Mouse (Mus musculus) lung, postnatal 0 days (tissue): Measurements from ENCODE around the gene Kcnk15. TPM values are rescaled to one million over a fixed set of nuclear protein-coding genes. Genes with fewer than 3 reads are reported as not detected.

ENCODE experiments used
- ATAC-seq: fragments of 200-750 bp; cut with Nextera tagmentation; 2 replicates; pipeline ENCODE4 v1.8.0; 2017; ENCODE audit warnings: moderate library complexity
- DNase-seq: peaks from one replicate; pipeline ENCODE4 v3.0.0-alpha.2; 2016; ENCODE audit warnings: low spot score
- H3K27ac ChIP-seq: fragments of 300-500 bp; sonication (generic); 2 replicates; pipeline ENCODE4 v1.5.1; 2014; ENCODE audit warnings: antibody characterized with exemption, mild to moderate bottlenecking, low read length, mixed read lengths
- H3K27me3 ChIP-seq: fragments of 300-500 bp; sonication (generic); replicated peaks from 2 replicates; pipeline ENCODE4 v1.6.1; 2014; ENCODE audit warnings: low read length, mixed read lengths; ENCODE audit not compliant: insufficient read depth
- H3K36me3 ChIP-seq: fragments of 300-500 bp; sonication (generic); 2 replicates; pipeline ENCODE4 v1.6.1; 2014; ENCODE audit warnings: low read length, mixed read lengths; ENCODE audit not compliant: insufficient read depth
- H3K4me1 ChIP-seq: fragments of 300-500 bp; sonication (generic); 2 replicates; pipeline ENCODE4 v1.6.1; 2014; ENCODE audit warnings: antibody characterized with exemption, low read depth, low read length, mixed read lengths; ENCODE audit not compliant: insufficient read depth
- H3K4me2 ChIP-seq: fragments of 300-500 bp; sonication (generic); replicated peaks from 2 replicates; pipeline ENCODE4 v1.6.1; 2014; ENCODE audit warnings: low read depth, mild to moderate bottlenecking, low read length, moderate library complexity, mixed read lengths
- H3K4me3 ChIP-seq: fragments of 300-500 bp; sonication (generic); 2 replicates; pipeline ENCODE4 v1.5.1; 2014; ENCODE audit warnings: low read depth, low read length
- H3K9ac ChIP-seq: fragments of 300-500 bp; sonication (generic); replicated peaks from 2 replicates; pipeline ENCODE4 v1.6.1; 2014; ENCODE audit warnings: low read depth, mild to moderate bottlenecking
- H3K9me3 ChIP-seq: fragments of 300-500 bp; sonication (generic); 2 replicates; pipeline ENCODE4 v1.6.1; 2016; ENCODE audit warnings: low read length, mixed read lengths
- CTCF ChIP-seq: IDR thresholded peaks from 2 replicates; pipeline ENCODE4 v1.5.1; 2016; ENCODE audit warnings: antibody characterized with exemption, mild to moderate bottlenecking
- EP300 ChIP-seq: IDR thresholded peaks from 2 replicates; pipeline ENCODE4 v1.6.1; 2016; ENCODE audit warnings: antibody characterized with exemption, mild to moderate bottlenecking, control low read depth
- WGBS: fragments of 180-500 bp; shearing (Covaris S2); extraction: QIAGEN DNeasy Blood & Tissue Kit; methylation state at CpG from one replicate; pipeline ENCODE4 v1.1.7; 2014; 5-methylcytosine and 5-hydroxymethylcytosine counted together
- polyA plus RNA-seq: library from polyadenylated mRNA; unstranded; fragments of >200 nt; fragmentation: Nextera tagmentation; extraction: Ambion mirVana; gene quantifications from 2 replicates; pipeline ENCODE4 v1.2.1, GENCODE M21; 2015

Kcnk15 gene
- polyA plus RNA-seq, 1 experiment from 2014 or later: not detected

DNA sequence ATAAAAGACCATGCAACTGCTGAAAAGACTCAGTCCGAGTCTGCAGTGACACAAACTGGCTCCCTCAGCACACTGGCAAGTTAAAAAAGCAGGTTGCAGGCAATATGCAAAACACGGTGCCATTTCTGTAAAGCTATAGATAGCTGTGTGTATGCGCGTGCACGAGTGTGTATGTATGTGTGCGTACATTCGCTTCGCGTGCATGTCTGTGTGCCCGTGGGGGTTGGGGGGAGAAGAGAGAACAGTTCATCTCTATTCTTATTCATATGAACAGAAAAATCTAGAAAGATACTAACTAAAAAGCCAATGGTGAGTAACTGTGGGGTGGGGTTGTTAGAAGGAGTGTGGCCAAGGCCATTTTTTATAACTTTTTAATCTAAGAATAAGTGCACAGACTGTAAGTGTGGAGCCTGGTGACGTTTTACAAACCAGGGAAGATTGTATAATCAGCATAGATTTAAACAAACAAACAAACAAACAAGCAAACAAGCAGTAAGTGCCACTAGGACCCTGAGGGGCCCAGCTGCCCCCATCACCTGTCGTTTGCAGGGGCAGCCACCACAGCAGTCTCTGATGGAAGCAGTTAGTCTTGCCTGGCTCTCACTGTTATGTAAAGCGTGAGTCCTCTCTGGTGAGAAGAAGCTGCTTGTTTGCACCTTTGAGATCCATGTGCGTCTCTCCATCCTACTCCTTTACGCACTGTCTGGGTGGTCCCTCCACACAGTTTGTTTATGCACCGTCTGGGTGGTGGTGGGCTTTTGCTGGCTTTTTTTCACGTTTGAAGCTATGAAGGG is 29.6 kb downstream of the Kcnk15 start:
- no peak overlapping the region for H3K4me3 ChIP-seq
- 61% methylated on average over 17 of the region's 17 CpGs for WGBS
- ATAC-seq (no peak), DNase-seq (no peak)
- no peaks in the 10 kb centered on the region for H3K4me1 ChIP-seq
- no peak overlapping the region for H3K9ac ChIP-seq
- no peaks in the 10 kb centered on the region for H3K27me3 ChIP-seq
- no peaks in the 10 kb centered on the region for H3K36me3 ChIP-seq
- H3K9me3 ChIP-seq: no peaks in the 10 kb centered on the region
- H3K27ac ChIP-seq: no peak overlapping the region
- TF ChIP-seq EP300 (no peak), CTCF (no peak)
- no peak overlapping the region for H3K4me2 ChIP-seq

DNA sequence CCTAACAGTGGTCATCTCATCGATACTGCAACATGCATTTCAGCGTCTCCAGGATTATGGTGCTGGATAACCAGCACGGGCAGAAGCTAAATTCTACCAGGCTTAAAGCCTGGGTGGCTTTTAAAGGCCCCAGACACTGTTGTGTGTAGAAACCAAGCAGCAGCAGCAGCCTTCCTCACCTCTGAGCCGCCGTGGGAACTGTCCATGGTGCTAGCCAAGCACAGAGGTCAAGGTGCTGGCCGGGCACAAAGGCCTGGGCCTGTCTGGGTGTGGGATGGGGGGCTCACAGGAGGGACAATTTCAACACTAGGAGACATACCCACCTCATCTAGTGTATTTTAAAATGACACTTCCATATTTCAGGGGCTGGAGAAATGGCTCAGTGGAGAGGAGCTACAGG is 36.0 kb downstream of the Kcnk15 start:
- WGBS: 20% methylated on average over 6 of the region's 6 CpGs
- H3K9me3 ChIP-seq: no peaks in the 10 kb centered on the region
- no peak overlapping the region for H3K4me3 ChIP-seq
- no peak for ATAC-seq
- no peaks in the 10 kb centered on the region for H3K27me3 ChIP-seq
- TF ChIP-seq CTCF (no peak), EP300 (no peak)
- H3K4me2 ChIP-seq: no peak overlapping the region
- H3K4me1 ChIP-seq: no peaks in the 10 kb centered on the region
- no peak overlapping the region for H3K9ac ChIP-seq
- H3K36me3 ChIP-seq: no peaks in the 10 kb centered on the region
- DNase-seq: no peak
- no peak overlapping the region for H3K27ac ChIP-seq

DNA sequence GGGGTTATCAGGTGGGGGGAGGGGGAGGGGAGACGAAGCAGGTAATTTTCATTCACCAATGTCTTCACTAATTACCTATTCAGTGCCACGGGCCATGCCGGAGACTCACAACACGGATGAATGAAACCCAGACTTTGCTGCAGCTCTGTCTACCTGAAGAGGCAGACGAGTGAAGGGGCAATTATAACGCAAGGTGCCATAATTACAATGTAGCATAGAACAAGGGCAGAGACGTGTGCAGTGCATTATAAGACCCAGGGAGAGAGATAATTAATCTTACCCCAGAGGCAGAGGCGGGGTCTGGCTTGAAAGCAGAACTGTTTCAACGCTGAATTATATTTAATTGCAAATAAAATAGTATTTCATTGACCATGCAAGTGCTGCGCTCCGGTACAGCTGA is 37.1 kb downstream of the Kcnk15 start:
- no peak overlapping the region for H3K9ac ChIP-seq
- H3K27me3 ChIP-seq: no peaks in the 10 kb centered on the region
- 70% methylated on average over 11 of the region's 11 CpGs for WGBS
- no peaks in the 10 kb centered on the region for H3K36me3 ChIP-seq
- no peaks in the 10 kb centered on the region for H3K4me1 ChIP-seq
- no peak overlapping the region for H3K4me3 ChIP-seq
- TF ChIP-seq CTCF (no peak), EP300 (no peak)
- no peak overlapping the region for H3K4me2 ChIP-seq
- H3K27ac ChIP-seq: no peak overlapping the region
- DNase-seq (no peak), ATAC-seq (no peak)
- H3K9me3 ChIP-seq: no peaks in the 10 kb centered on the region

DNA sequence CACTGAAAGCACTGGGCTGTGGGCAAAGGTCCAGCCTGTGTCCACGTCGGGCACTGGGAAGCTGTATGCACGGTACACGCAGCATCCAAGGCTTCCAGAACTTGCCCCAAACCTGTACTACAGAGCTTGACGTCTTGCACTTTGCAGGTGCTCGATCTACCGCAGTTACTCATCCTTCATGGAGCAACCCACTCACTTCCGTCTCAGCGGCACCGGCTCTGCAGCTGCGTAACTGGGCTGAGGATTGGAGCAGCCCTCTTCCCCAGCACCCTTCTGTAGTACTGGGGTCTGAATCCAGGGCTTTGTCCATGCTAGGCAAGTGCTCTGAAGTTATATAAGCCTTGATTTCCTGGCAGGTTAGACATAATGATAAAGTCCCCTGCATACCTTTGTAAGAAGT is 37.8 kb downstream of the Kcnk15 start:
- WGBS: 81% methylated on average over 11 of the region's 11 CpGs

DNA sequence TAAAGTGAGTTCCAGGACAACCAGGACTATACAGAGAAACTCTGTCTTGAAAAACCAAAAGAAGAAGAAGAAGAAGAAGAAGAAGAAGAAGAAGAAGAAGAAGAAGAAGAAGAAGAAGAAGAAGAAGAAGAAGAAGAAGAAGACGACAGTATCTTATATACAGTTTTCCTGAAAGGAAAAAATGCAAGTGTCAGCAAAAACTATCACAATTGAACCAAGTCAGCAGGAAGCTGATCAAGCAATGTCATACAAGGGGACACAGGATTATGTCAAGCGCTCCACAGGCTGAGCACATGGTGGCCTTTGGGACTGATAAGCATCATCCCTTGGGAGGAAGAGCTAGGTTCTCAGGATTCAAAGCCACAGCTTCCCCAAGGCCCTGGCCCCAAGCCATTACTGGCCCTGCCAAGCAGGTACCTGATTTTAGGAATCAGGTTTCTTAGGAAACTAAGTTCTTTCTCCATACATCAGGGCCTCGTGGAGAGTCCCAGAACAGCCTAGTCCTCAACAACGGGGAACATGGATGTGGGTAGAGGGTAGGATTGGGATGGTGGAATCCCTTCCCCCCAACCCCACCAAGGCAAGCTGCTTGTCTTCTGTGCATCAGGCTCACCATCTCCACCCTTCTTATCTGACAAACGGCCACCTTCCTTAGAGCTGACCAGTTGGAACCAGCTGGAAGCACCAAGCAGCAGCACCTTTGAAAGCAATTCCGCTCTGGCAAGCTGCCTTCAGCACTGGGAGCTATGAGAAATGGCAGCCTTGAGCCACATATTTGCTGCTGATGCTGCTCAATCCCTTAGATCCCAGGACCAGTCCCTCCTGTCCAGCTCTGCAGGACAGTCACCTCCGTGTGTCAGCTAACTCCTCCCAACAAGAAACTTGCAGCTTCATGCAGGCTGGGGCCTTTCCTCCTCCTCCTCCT is 40.3 kb downstream of the Kcnk15 start:
- 57% methylated on average over 7 of the region's 7 CpGs for WGBS
- H3K9ac ChIP-seq: no peak overlapping the region
- no peak overlapping the region for H3K4me3 ChIP-seq
- no peak overlapping the region for H3K27ac ChIP-seq
- no peaks in the 10 kb centered on the region for H3K36me3 ChIP-seq
- DNase-seq (no peak), ATAC-seq (no peak)
- no peaks in the 10 kb centered on the region for H3K9me3 ChIP-seq
- no peak overlapping the region for H3K4me2 ChIP-seq
- H3K27me3 ChIP-seq: no peaks in the 10 kb centered on the region
- TF ChIP-seq EP300: no peak
- TF ChIP-seq CTCF: no peak
- H3K4me1 ChIP-seq: no peaks in the 10 kb centered on the region

More for the DNA sequence above, 37.8 kb downstream of the Kcnk15 start:
- Histone ChIP-seq H3K27ac (no peak overlapping the region), H3K4me1 (no peaks in the 10 kb centered on the region), H3K9me3 (no peaks in the 10 kb centered on the region), H3K9ac (no peak overlapping the region), H3K36me3 (no peaks in the 10 kb centered on the region), H3K4me2 (no peak overlapping the region), H3K4me3 (no peak overlapping the region), H3K27me3 (no peaks in the 10 kb centered on the region)
- TF ChIP-seq EP300 (no peak), CTCF (no peak)
- no peak for DNase-seq
- no peak for ATAC-seq

DNA sequence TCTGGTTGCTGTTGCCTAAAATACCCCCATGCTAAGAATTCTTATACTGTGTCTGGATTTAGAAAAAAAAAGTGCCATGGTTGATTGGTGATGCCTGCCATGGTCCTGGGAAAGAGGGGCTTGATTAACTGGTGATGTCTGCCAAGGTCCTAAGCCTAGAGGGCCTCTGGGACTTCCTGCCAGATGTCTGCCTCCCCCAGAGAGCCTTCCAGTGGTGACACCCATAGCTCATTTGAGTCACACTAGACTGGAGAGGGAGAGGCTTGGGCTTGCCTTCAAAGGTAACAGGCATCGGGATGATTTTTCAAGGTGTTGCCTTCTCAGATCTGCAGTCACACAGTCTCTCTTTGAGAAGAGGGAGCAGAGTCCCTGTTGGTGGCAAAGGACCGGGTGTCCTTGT is 41.7 kb downstream of the Kcnk15 start:
- DNase-seq (no peak), ATAC-seq (no peak)
- no peaks in the 10 kb centered on the region for H3K4me1 ChIP-seq
- H3K9ac ChIP-seq: no peak overlapping the region
- WGBS: 41% methylated on average over 2 of the region's 2 CpGs
- no peaks in the 10 kb centered on the region for H3K36me3 ChIP-seq
- no peaks in the 10 kb centered on the region for H3K27me3 ChIP-seq
- H3K27ac ChIP-seq: no peak overlapping the region
- TF ChIP-seq EP300 (no peak), CTCF (no peak)
- no peak overlapping the region for H3K4me3 ChIP-seq
- H3K4me2 ChIP-seq: no peak overlapping the region
- H3K9me3 ChIP-seq: no peaks in the 10 kb centered on the region
